Mouse (Mus musculus) liver, adult 2 months (tissue): ENCODE results near the gene Negr1.

ENCODE experiments used
- CTCF ChIP-seq: fragments of 200-500 bp; IDR thresholded peaks from 2 replicates; pipeline ENCODE4 v1.5.1; 2011; ENCODE audit warnings: low read depth, low read length, control low read depth
- POLR2A ChIP-seq: fragments of 200-500 bp; IDR thresholded peaks from 2 replicates; pipeline ENCODE4 v1.6.1; 2011; ENCODE audit warnings: low read length, control low read depth; ENCODE audit not compliant: insufficient read depth; ENCODE audit errors: extremely low read depth

DNA sequence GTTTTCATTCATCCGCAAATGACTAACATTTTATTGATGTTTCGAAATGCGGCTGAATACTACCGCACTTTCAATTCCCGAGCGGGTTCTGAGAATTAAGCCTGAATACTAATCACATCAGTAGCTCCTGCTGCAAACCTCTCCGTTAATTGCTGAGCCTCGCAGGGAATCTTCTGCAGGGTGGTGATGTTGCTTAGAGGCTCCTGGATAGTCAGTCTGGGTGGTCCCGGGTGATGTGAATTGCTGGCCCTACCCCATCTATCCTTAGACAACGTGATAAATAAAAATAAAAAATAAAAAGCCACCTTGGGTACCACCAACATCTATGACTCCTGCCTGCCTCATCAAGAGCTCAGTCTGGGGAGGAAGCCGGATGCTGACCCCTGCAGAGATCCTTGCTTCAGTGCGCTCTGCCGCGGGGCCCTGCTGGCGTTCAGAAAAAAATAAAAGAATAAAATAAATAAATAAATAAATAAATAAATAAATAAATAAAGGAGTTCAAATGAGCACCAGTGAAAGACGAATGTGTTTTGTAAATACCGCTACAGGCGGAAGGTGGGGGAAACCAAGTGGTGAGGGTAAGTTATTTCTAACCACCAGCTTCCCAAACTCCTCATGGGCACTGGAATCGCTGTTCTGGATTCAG lies 1.6 kb upstream of the Negr1 start:
- no peak for TF ChIP-seq POLR2A
- no peak for TF ChIP-seq CTCF
